Mouse (Mus musculus) limb, embryonic 15.5 days (tissue): Measurements from ENCODE around the gene Brd7. TPM values are rescaled to one million over a fixed set of nuclear protein-coding genes. Genes with fewer than 3 reads are reported as not detected.
A peak's percentile ranks its signal among the peaks of the same experiment; 100 is the strongest.

Experiments used
- ATAC-seq: fragments of 200-750 bp; cut with Nextera tagmentation; 2 replicates; pipeline ENCODE4 v1.8.0; 2017; ENCODE audit warnings: low read depth, moderate TSS enrichment; ENCODE audit not compliant: insufficient number of reproducible peaks, low FRiP score, low TSS enrichment
- H3K27ac ChIP-seq: fragments of 300-500 bp; sonication (generic); 2 replicates; pipeline ENCODE4 v1.5.1; 2015; ENCODE audit warnings: moderate library complexity, mild to moderate bottlenecking, inconsistent platforms
- H3K27me3 ChIP-seq: fragments of 300-500 bp; sonication (generic); 2 replicates; pipeline ENCODE4 v1.6.1; 2015; ENCODE audit warnings: inconsistent platforms
- H3K36me3 ChIP-seq: fragments of 300-500 bp; sonication (generic); 2 replicates; pipeline ENCODE4 v1.6.1; 2015; ENCODE audit warnings: inconsistent platforms
- H3K4me1 ChIP-seq: fragments of 300-500 bp; sonication (generic); 2 replicates; pipeline ENCODE4 v1.6.1; 2015; ENCODE audit warnings: inconsistent platforms
- H3K4me2 ChIP-seq: fragments of 300-500 bp; sonication (generic); 2 replicates; pipeline ENCODE4 v1.6.1; 2015; ENCODE audit warnings: mild to moderate bottlenecking, inconsistent platforms
- H3K4me3 ChIP-seq: fragments of 300-500 bp; sonication (generic); 2 replicates; pipeline ENCODE4 v1.5.1; 2015; ENCODE audit warnings: mild to moderate bottlenecking, inconsistent platforms
- H3K9ac ChIP-seq: fragments of 300-500 bp; sonication (generic); 2 replicates; pipeline ENCODE4 v1.6.1; 2015; ENCODE audit warnings: inconsistent platforms
- H3K9me3 ChIP-seq: fragments of 300-500 bp; sonication (generic); 2 replicates; pipeline ENCODE4 v1.6.1; 2016; ENCODE audit warnings: inconsistent platforms
- WGBS: fragments of 180-500 bp; shearing (Covaris S2); methylation state at CpG from one replicate; pipeline ENCODE4 v1.1.7; 2015; 5-methylcytosine and 5-hydroxymethylcytosine counted together
- polyA plus RNA-seq: library from polyadenylated mRNA; unstranded; fragments of >200 nt; fragmentation: Nextera tagmentation; extraction: Ambion mirVana; gene quantifications from 2 replicates; pipeline ENCODE4 v1.2.1, GENCODE M21; 2015

The Brd7 gene
- polyA plus RNA-seq, 1 experiment from 2014 or later = 63.2 TPM

GRCm38 (mm10) chr8:88289901-88290300 lies 72.1 kb downstream of the Brd7 start:
- no peak overlapping the region for H3K27ac ChIP-seq
- H3K4me2 ChIP-seq = no peak overlapping the region
- no peak overlapping the region for H3K9ac ChIP-seq
- H3K4me1 ChIP-seq = peaks cover 33% of the 10 kb centered on the region
- no peaks in the 10 kb centered on the region for H3K27me3 ChIP-seq
- WGBS = 78% methylated on average over 1 of the region's 1 CpGs
- no peaks in the 10 kb centered on the region for H3K36me3 ChIP-seq
- ATAC-seq = no peak
- H3K4me3 ChIP-seq = no peak overlapping the region
- H3K9me3 ChIP-seq = no peaks in the 10 kb centered on the region

- H3K9ac ChIP-seq = no peak overlapping the region
- peak overlapping the region; percentile 89 for H3K27ac ChIP-seq
- H3K4me1 ChIP-seq = peaks cover 40% of the 10 kb centered on the region
- H3K27me3 ChIP-seq = no peaks in the 10 kb centered on the region
- H3K9me3 ChIP-seq = no peaks in the 10 kb centered on the region
- ATAC-seq = no peak
- no peaks in the 10 kb centered on the region for H3K36me3 ChIP-seq
- H3K4me2 ChIP-seq = peak overlapping the region; percentile 31
- peak overlapping the region; percentile 9; the same call in 1 of the 2 replicates for H3K4me3 ChIP-seq
- 31% methylated on average over 12 of the region's 12 CpGs for WGBS
These were observed 73.3 kb downstream of the Brd7 start for GRCm38 (mm10) chr8:88288622-88289242.

GRCm38 (mm10) chr8:88286421-88286960 lies 75.5 kb downstream of the Brd7 start:
- no peak for ATAC-seq
- Histone ChIP-seq H3K36me3 (no peaks in the 10 kb centered on the region), H3K4me3 (no peak overlapping the region), H3K9me3 (no peaks in the 10 kb centered on the region), H3K27ac (no peak overlapping the region), H3K9ac (no peak overlapping the region), H3K27me3 (no peaks in the 10 kb centered on the region), H3K4me1 (peaks cover 51% of the 10 kb centered on the region), H3K4me2 (no peak overlapping the region)
- 71% methylated on average over 14 of the region's 14 CpGs for WGBS

- Histone ChIP-seq H3K36me3 (no peaks in the 10 kb centered on the region), H3K9ac (no peak overlapping the region), H3K9me3 (no peaks in the 10 kb centered on the region), H3K4me2 (no peak overlapping the region), H3K4me3 (no peak overlapping the region), H3K4me1 (peaks cover 51% of the 10 kb centered on the region), H3K27ac (no peak overlapping the region), H3K27me3 (no peaks in the 10 kb centered on the region)
- WGBS = 80% methylated on average over 8 of the region's 8 CpGs
- ATAC-seq = no peak
These were observed 76.3 kb downstream of the Brd7 start for GRCm38 (mm10) chr8:88285469-88286356.

- peaks cover 47% of the 10 kb centered on the region for H3K4me1 ChIP-seq
- no peak overlapping the region for H3K9ac ChIP-seq
- H3K4me3 ChIP-seq = no peak overlapping the region
- H3K36me3 ChIP-seq = no peaks in the 10 kb centered on the region
- H3K9me3 ChIP-seq = no peaks in the 10 kb centered on the region
- no peak overlapping the region; the same call in 1 of the 2 replicates for H3K27ac ChIP-seq
- no peak overlapping the region for H3K4me2 ChIP-seq
- 17% methylated on average over 7 of the region's 7 CpGs for WGBS
- no peak for ATAC-seq
- H3K27me3 ChIP-seq = no peaks in the 10 kb centered on the region
These were observed 77.3 kb downstream of the Brd7 start for GRCm38 (mm10) chr8:88284738-88285137.

- Histone ChIP-seq H3K4me3 (no peak overlapping the region), H3K4me2 (no peak overlapping the region), H3K36me3 (no peaks in the 10 kb centered on the region), H3K4me1 (peaks cover 37% of the 10 kb centered on the region), H3K9ac (no peak overlapping the region), H3K9me3 (no peaks in the 10 kb centered on the region), H3K27ac (no peak overlapping the region), H3K27me3 (no peaks in the 10 kb centered on the region)
- no peak for ATAC-seq
- 71% methylated on average over 13 of the region's 13 CpGs for WGBS
These were observed 78.5 kb downstream of the Brd7 start for GRCm38 (mm10) chr8:88283243-88284115.

GRCm38 (mm10) chr8:88282684-88283083 lies 79.3 kb downstream of the Brd7 start:
- no peak for ATAC-seq
- 18% methylated on average over 8 of the region's 8 CpGs for WGBS
- H3K9me3 ChIP-seq = no peaks in the 10 kb centered on the region
- H3K4me1 ChIP-seq = peaks cover 29% of the 10 kb centered on the region
- no peaks in the 10 kb centered on the region for H3K27me3 ChIP-seq
- no peaks in the 10 kb centered on the region for H3K36me3 ChIP-seq
- no peak overlapping the region for H3K4me3 ChIP-seq
- H3K9ac ChIP-seq = no peak overlapping the region
- no peak overlapping the region for H3K27ac ChIP-seq
- no peak overlapping the region for H3K4me2 ChIP-seq

Other genes with a start within 250 kb of the Brd7 start
- gene Cnep1r1, start 243.4 kb downstream of the Brd7 start, polyA plus RNA-seq = 61.3 and 61.7 TPM in 2 replicates
- 45.0 and 46.3 TPM in 2 replicates for gene Heatr3, start 224.3 kb downstream of the Brd7 start, polyA plus RNA-seq
- 5.8 and 7.3 TPM in 2 replicates for gene Tent4b, start 163.0 kb downstream of the Brd7 start, polyA plus RNA-seq
- 7.3 and 8.3 TPM in 2 replicates for gene Adcy7, start 89.8 kb downstream of the Brd7 start, polyA plus RNA-seq
- 63.5 and 67.2 TPM in 2 replicates for gene Nkd1, start 159.2 kb upstream of the Brd7 start, polyA plus RNA-seq